Mouse (Mus musculus) common myeloid progenitor, adult 5-6 weeks (primary cell): ENCODE data around the gene Adra2b. TPM values are rescaled to one million over a fixed set of nuclear protein-coding genes. Genes with fewer than 3 reads are reported as not detected.

Experiments
- ATAC-seq: replicated peaks from 2 replicates; pipeline ENCODE4 v1.8.0; 2016; ENCODE audit warnings: low read depth, mild to moderate bottlenecking, moderate TSS enrichment, inconsistent platforms; ENCODE audit not compliant: poor library complexity, severe bottlenecking
- total RNA-seq: library from RNA; stranded (forward); fragments of 200-1000, 187-1606 nt; gene quantifications from 2 replicates; pipeline ENCODE4 v1.2.3, GENCODE M21; 2017

The Adra2b gene
- total RNA-seq, 1 experiment from 2014 or later: 0.14 TPM

DNA sequence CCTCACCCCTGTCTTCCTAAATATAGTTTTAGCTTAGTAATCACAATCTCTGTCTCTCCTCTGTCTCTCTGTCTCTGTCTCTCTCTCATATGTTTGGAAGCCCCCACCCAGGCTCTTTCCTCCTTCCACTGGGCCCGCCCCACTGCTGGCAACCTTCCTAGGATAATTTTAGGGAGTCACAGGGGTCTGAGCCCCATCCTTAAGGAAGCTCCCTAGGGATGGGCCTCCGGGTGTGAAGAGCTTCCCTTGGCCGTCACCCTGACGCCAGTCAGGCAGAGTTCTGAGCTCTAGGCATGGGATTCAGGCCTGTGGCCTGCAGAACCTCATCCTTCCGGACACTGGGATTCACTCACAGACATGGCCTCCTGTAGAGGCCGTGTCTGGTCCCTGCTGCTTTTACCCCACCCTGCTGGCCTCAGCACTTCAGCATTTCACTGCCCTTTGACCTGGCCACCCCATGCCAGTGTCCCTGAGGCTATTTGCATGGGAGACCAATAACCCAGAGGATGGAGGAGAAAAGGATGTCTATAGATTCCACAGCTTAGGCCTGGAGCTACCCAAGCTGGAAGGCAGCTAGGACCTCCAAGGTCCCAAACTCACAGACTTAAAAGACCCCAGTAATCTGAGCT lies 13.5 kb downstream of the Adra2b start:
- no peak for ATAC-seq

DNA sequence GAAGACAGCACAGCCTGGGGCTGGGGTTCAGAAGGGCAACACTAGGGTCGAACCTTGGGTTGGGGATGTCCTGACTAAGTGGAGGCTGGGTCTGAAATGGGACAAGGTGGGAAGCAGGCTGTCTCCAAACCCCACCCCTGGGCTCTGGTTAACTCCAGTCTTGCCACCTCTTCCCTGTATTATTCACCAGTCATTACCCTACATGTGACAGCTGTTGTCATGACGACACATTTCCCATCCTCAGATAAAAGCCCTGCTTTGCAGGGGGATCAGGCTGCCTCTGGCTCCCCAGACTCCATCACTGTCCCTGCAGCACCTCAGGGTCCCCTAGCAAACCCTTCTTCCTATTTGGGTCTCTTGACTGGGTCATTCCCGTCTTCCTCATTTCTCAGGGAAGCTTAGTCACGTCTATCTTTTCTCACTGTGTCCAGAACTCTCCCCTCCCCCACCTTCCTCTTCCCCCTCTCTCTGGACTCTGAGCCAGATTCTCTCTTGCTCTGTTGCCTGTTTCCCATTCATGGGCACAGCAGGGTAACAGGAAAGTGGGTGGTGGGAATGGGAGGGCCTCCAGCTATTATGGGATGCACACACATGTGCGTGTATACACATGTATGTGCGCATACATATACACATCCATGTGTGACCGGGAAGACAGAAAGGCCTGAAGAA lies 15.1 kb downstream of the Adra2b start:
- ATAC-seq: no peak

DNA sequence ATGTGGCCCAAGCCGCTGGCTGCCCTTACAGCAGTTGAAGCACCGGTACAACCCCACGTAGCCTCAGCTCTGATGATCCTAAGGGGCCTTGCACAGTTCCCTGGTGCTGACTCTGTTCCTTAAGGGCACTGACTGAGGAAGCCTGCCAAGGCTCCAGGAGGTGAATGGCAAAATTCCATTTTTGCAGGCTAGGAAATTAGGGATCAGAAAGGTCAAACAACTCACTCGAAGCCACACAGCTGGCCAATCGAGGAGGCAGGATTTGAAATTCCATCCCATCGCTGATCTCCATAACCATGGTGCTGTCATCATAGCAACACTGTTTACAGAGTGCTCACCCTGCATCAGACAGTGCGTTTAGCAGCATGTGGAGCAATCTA lies 15.6 kb downstream of the Adra2b start:
- no peak for ATAC-seq

DNA sequence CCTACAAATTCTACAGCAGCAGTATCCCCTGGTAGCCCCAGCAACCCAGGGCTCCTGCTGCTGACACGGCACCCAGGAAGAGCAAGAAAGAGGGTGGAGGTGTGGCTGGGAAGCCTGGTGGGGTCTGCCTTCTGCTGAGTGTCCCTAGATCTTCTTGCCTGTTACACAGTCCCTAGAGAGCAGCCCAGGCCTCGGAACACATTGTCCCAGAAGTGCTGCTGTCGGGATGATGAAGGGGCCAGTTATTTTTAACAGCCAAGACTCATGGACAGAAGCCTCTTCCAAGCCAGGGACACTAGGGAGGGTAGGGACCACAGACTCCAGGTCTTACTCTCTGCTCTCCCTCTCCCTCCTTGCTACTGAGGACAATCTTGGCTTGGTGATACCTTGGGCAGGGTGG lies 16.2 kb downstream of the Adra2b start:
- no peak for ATAC-seq

DNA sequence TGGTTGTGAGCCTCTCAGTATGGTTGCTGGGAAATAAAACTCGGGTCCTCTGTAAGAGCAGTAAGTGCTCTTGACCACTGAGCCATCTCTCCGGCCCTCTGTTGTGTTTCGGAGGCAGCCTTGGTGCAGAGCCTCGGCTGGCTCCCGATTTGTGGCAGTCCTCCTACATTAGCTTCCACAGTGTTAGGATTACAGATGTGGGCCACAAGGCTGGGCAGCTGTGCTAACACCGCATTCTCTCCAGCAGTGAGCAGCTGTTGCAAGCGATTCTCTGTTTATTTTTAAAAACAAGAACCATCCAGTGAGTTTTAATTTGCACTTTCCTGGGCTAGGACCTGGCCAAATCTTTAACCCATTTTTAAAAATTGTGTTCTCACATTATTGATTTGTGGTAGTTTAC lies 20.9 kb downstream of the Adra2b start:
- ATAC-seq: no peak

DNA sequence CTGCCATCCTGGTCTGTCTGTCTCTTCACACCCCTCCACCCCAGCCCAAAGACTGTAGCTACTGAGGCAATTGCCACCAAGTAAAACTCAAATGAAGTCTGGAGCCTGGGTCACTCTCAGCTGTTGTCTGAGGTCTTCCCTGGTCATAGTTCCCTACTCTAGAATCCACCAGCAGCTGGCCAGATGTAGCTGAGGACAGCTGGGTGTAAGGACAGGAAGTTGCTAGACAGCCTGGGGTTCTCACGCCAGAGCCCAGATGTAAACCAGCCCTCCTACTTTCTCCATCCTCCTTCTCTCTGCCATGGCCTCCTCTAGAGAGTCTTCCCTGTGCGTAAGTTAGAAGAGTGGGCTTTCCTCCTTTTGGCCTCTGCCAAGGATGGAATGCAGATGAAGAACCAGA lies 24.5 kb downstream of the Adra2b start:
- no peak for ATAC-seq

DNA sequence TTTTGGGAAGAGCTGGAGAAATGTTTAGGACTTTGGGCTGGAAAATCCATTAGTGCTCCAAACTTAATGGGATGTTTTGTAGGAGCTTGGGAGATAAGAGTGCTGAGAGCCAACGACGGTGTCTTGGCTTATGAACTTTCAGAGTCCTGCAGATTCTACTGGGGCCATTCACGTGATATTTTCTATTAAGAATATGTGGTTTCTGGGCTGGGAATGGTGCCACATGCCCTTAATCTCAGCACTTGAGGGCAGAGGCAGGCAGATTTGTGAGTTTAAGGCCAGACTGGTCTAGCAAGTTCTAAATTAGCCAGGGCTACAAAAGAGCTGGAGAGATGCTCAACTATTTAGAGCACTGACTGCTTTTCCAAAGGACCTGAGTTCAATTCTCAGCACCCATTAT lies 27.3 kb downstream of the Adra2b start:
- no peak for ATAC-seq

DNA sequence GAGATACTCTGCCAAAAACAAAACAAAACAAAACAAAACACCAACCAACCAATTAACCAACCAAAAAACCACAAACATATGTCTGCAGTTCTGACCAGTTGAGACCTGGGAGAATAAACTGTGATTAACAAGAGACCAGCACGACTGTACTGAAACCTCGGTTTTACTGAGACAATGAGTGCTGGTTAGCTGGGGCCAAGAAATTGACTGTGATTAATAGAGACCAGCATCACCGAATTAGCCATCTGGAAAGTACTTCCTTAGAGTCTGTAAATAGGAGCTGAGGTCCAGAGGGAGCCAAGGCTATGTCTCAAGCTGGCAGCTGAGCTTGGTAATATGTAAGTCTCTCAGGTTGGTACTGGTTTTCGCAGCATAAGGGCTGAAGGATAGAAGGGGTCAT lies 27.8 kb downstream of the Adra2b start:
- ATAC-seq: no peak

DNA sequence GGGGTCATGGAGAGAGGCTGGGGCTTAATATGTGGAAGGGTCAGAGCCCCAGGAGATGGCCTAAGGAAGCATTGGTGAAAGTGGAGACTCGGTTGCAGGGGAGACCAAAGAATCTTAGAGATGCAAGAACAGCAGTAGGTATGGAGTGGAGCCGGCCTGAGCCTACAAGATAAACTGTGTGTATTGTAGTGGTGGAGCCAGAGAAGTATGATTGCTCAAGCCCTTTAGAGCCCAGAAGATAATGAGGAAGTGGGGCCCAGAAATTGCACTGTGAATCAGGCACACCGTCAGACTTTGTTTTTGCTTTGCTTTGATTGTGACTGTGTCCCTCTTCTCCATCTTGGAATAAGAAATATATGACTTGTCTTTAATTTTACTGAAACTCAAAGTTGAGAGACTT lies 28.3 kb downstream of the Adra2b start:
- ATAC-seq: peak; percentile 63

DNA sequence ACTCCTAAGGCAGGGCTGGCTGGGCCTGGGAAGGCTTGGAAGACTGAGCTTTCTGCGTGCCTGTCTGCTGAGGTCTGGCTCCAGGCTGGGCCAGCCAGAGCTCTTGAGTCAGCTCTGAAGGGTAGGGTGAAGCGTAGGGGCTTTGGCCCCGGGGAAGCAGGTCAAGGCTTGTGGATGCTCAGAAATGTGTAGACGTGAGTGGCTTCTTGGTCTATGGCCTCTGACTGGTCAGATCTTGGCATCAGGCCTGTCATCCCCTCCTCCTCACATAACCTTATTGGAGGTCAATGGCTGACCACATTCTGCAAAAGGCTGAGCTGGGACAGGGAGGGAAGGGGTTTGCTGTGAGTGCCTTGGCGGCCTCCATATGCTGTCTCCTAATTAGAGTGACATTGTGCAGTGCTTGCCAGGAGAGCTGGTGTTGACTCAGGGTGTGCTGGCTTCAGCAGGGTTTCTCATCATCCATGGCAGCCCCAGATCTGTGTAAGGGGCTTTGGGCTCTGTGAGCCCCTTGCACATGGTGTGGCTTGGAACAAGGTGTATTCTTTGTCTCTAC lies 31.7 kb downstream of the Adra2b start:
- ATAC-seq: no peak

DNA sequence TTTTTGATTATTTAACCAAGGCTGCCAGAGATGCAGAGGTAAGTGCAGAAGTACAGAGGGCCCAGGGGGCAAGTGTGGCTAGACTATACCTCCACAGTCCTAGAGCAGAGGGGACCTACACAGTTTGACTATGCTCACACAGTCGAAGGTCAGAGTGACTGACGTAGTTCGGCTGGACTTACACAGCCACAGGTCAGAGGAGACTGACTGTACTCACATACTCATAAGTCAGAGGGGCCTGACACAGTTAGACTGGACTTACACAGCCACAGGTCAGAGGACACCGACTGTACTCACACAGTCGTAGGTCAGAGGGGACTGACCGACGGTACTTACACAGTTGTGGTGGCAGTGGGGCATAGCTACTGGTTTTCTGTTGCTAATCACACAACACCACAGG lies 35.7 kb downstream of the Adra2b start:
- no peak for ATAC-seq

DNA sequence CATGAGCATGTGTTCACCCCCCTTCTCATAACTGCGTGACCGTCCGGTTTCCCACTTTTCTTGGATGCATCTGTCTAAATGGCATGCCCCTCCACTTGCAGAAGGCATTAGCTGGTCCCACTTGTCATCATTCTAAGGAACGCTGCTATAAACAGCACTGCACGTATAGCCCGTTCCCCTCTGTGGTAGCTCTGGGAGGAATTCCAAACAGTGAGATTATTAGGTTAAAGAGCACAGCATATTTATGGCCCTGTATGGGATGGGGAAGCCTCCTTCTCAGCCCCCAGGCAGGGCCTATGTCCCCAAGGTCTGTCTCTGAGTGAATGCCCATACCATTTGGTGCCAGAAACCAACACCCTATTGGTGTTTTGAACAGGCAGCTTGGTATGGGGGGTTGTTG lies 48.1 kb downstream of the Adra2b start:
- no peak for ATAC-seq

DNA sequence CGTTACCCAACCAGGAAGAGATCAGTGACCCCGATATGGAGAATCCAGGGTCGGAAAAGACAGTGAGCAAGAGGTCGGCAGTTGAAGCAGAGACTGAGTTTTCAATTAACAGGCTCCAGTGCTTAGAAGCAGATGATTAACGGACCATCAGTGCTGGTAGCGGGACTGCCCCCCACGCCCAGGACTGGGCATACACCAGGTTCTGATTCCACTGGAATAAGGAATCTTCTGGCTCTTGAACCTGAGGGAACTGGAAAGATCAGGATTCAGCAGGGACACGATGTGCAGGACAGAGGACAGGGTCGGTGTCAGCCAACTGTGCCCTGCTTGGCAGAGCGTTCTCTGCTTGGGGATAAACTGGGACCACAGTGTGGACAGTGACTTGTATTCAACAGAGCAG lies 52.8 kb downstream of the Adra2b start:
- no peak for ATAC-seq

DNA sequence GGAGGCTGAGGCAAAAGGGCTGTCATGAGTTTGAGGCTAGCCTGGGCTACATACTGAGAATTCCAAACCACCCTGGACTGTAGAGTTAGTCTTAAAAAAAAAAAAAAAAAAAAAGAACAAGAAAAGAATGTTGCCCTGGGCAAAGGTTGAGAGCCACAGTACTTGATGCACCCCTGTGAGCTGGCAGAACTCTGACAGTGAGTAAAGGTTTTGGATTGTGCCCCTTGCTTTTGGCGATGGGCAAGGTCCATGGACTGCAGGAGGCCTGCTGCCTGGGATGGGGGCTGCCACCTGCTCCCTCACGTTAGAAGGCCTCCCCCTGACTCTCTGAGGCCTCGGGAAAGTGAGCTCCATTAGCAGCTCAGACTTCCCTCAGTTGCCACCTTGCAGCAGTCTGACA lies 53.7 kb downstream of the Adra2b start:
- ATAC-seq: no peak

Other genes starting within 250 kb of the Adra2b start
- 58.5 and 73.9 TPM in 2 replicates for gene Ncaph, start 229.3 kb upstream of the Adra2b start, total RNA-seq
- gene Itpripl1, start 219.8 kb upstream of the Adra2b start, total RNA-seq: 24.5 and 25.4 TPM in 2 replicates
- 4.4 and 6.5 TPM in 2 replicates for gene 1810024B03Rik, start 154.9 kb upstream of the Adra2b start, total RNA-seq
- gene Snrnp200, start 154.8 kb upstream of the Adra2b start, total RNA-seq: 180 and 226 TPM in 2 replicates
- 21.1 and 36.1 TPM in 2 replicates for gene Ciao1, start 115.4 kb upstream of the Adra2b start, total RNA-seq
- 22.2 and 25.9 TPM in 2 replicates for gene Tmem127, start 115.3 kb upstream of the Adra2b start, total RNA-seq
- 166 and 172 TPM in 2 replicates for gene Stard7, start 93.0 kb upstream of the Adra2b start, total RNA-seq
- gene Dusp2, start 27.0 kb upstream of the Adra2b start, total RNA-seq: 144 and 157 TPM in 2 replicates
- not detected in 2 replicates for gene Astl, start 24.6 kb upstream of the Adra2b start, total RNA-seq
- gene Gpat2, start 62.0 kb downstream of the Adra2b start, total RNA-seq: not detected in 2 replicates
- 5.6 and 12.8 TPM in 2 replicates for gene Fahd2a, start 81.4 kb downstream of the Adra2b start, total RNA-seq
- gene Kcnip3, start 158.9 kb downstream of the Adra2b start, total RNA-seq: 2.5 and 4.0 TPM in 2 replicates
- not detected in 2 replicates for gene Prom2, start 178.3 kb downstream of the Adra2b start, total RNA-seq
- 1.7 and 2.7 TPM in 2 replicates for gene Zfp661, start 223.9 kb downstream of the Adra2b start, total RNA-seq
- 80.0 and 148 TPM in 2 replicates for gene Mrps5, start 224.0 kb downstream of the Adra2b start, total RNA-seq